In the genomic region with DNA sequence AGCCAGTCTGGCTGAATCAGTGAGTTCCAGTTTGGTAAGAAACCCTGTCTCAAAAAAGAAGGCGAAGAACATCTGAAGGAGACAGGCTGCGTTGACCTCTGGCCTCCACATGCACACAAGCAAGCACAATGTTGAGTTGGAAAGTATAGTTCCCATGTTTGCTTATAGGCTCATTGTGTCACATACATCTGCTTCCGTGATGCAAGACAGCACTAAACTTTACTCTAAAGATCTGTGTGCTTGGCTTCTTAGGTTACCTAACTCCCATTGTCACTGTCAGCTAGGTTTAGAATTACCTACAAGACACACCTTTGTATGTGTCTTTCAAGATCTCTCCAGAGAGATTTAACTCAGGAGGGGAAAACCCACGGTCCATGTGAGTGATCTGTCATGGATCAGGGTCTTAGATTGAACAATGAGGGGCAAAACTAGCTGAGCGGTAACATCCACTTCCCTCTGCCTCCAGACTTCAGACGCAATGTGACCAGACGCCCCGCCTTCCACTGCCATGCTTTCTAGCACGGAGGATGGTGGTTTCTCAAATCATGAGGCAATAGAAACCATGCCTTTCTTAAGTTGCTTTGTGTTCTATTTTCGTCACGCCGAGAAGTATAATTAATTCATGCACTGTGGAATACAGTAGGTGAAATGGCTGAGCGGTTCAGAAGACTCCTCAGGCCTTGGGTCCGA, we compare ENCODE assay signal across 19 mouse cellular contexts.
DNase-seq lines count a peak whose midpoint lies in the region; ATAC-seq lines count a peak whose summit lies in the region.
"Had no signal": no experiment of that assay in that cellular context is flagged by ENCODE, and none has a peak within 500 bp of the region (broad histone marks: within the 10 kb centered on the region; RNA-seq: fewer than 3 reads in every experiment).

No protein-coding gene starts in this region.

- 0 out of 2 replicates have a peak overlapping the region, but pooled peaks have one; percentile 75 for H3K27ac ChIP-seq in hindbrain, embryonic 14.5 days
- no peak overlapping the region for H3K27ac ChIP-seq in hindbrain, embryonic 10.5 days
- H3K27ac ChIP-seq in midbrain, embryonic 15.5 days = no peak overlapping the region
- no peak overlapping the region for H3K27ac ChIP-seq in midbrain, embryonic 10.5 days (replicated peaks)
- H3K27ac ChIP-seq: embryonic facial prominence, embryonic 15.5 days; forebrain, embryonic 10.5 days; limb, embryonic 12.5 days; liver, embryonic 14.5 days had no signal

- H3K36me3 ChIP-seq in hindbrain, embryonic 14.5 days (replicated peaks; ENCODE audit: control insufficient read depth, insufficient read depth) = no peaks in the 10 kb centered on the region
- H3K36me3 ChIP-seq in hindbrain, embryonic 10.5 days = no peaks in the 10 kb centered on the region
- H3K36me3 ChIP-seq in midbrain, embryonic 15.5 days (replicated peaks) = no peaks in the 10 kb centered on the region
- H3K36me3 ChIP-seq in midbrain, embryonic 10.5 days = no peaks in the 10 kb centered on the region
- H3K36me3 ChIP-seq: embryonic facial prominence, embryonic 15.5 days; forebrain, embryonic 10.5 days; limb, embryonic 12.5 days had no signal

- DNase-seq in hindbrain, embryonic 14.5 days (ENCODE audit: low spot score) = no peak
- DNase-seq in hindbrain, embryonic 10.5 days (ENCODE audit: low spot score) = no peak
- no peak for DNase-seq in midbrain, embryonic 10.5 days (ENCODE audit: low spot score)
- DNase-seq in kidney, postnatal 36 days = no peak
- DNase-seq in embryo, embryonic 9.5 days (ENCODE audit: extremely low spot score) = no peak
- DNase-seq: adrenal gland, postnatal 36 days; cerebellum, adult 8-10 months; gastrocnemius, postnatal 14 days; kidney, adult 18-20 months; kidney, postnatal 14 days; right cerebral cortex, postnatal 4 days; thymus, adult 2 months had no signal

- H3K4me2 ChIP-seq in hindbrain, embryonic 14.5 days (replicated peaks) = no peak overlapping the region
- H3K4me2 ChIP-seq in midbrain, embryonic 15.5 days = no peak overlapping the region
- H3K4me2 ChIP-seq: embryonic facial prominence, embryonic 15.5 days; heart, embryonic 11.5 days; limb, embryonic 12.5 days had no signal

- no peak overlapping the region for H3K9ac ChIP-seq in hindbrain, embryonic 14.5 days
- no peak overlapping the region for H3K9ac ChIP-seq in midbrain, embryonic 15.5 days
- H3K9ac ChIP-seq: embryonic facial prominence, embryonic 15.5 days; limb, embryonic 12.5 days; liver, embryonic 14.5 days had no signal

- WGBS in hindbrain, embryonic 14.5 days = 86% methylated on average over 14 of the region's 14 CpGs
- 88% methylated on average over 14 of the region's 14 CpGs for WGBS in hindbrain, embryonic 10.5 days
- 74% methylated on average over 14 of the region's 14 CpGs for WGBS in midbrain, embryonic 15.5 days
- WGBS in midbrain, embryonic 10.5 days = 88% methylated on average over 14 of the region's 14 CpGs

- no peak overlapping the region for H3K4me3 ChIP-seq in hindbrain, embryonic 14.5 days (replicated peaks; ENCODE audit: low read length)
- H3K4me3 ChIP-seq in hindbrain, embryonic 10.5 days = no peak overlapping the region
- no peak overlapping the region for H3K4me3 ChIP-seq in midbrain, embryonic 15.5 days
- H3K4me3 ChIP-seq in midbrain, embryonic 10.5 days = no peak overlapping the region
- H3K4me3 ChIP-seq: embryonic facial prominence, embryonic 15.5 days; forebrain, embryonic 10.5 days; limb, embryonic 12.5 days had no signal

- no peaks in the 10 kb centered on the region for H3K27me3 ChIP-seq in hindbrain, embryonic 14.5 days (ENCODE audit: control insufficient read depth, insufficient read depth, low read length)
- H3K27me3 ChIP-seq in hindbrain, embryonic 10.5 days (ENCODE audit: insufficient read depth, poor library complexity, severe bottlenecking) = no peaks in the 10 kb centered on the region
- H3K27me3 ChIP-seq in midbrain, embryonic 15.5 days (replicated peaks) = no peaks in the 10 kb centered on the region
- H3K27me3 ChIP-seq in midbrain, embryonic 10.5 days (ENCODE audit: low read depth, poor library complexity, severe bottlenecking) = peaks cover 65% of the 10 kb centered on the region
- H3K27me3 ChIP-seq: embryonic facial prominence, embryonic 15.5 days had no signal

- H3K9me3 ChIP-seq in hindbrain, embryonic 14.5 days (ENCODE audit: control insufficient read depth, low read length) = no peaks in the 10 kb centered on the region
- no peaks in the 10 kb centered on the region for H3K9me3 ChIP-seq in hindbrain, embryonic 10.5 days
- no peaks in the 10 kb centered on the region for H3K9me3 ChIP-seq in midbrain, embryonic 15.5 days
- H3K9me3 ChIP-seq in midbrain, embryonic 10.5 days (replicated peaks) = no peaks in the 10 kb centered on the region
- H3K9me3 ChIP-seq: embryonic facial prominence, embryonic 15.5 days; forebrain, embryonic 10.5 days; limb, embryonic 12.5 days had no signal

- ATAC-seq in hindbrain, embryonic 14.5 days (ENCODE audit: low FRiP score) = no peak
- 0 out of 2 replicates have a peak, but pooled peaks have one; percentile 11 for ATAC-seq in midbrain, embryonic 15.5 days (replicated peaks)
- ATAC-seq in megakaryocyte, adult 5-6 weeks (ENCODE audit: poor library complexity, severe bottlenecking) = peak; percentile 91

- peaks cover 17% of the 10 kb centered on the region; the same call in 1 of the 2 replicates for H3K4me1 ChIP-seq in hindbrain, embryonic 14.5 days (replicated peaks; ENCODE audit: control insufficient read depth, insufficient read depth, low read length)
- H3K4me1 ChIP-seq in hindbrain, embryonic 10.5 days (replicated peaks) = peaks cover 4% of the 10 kb centered on the region; the same call in 1 of the 2 replicates
- peaks cover 17% of the 10 kb centered on the region for H3K4me1 ChIP-seq in midbrain, embryonic 15.5 days
- H3K4me1 ChIP-seq in midbrain, embryonic 10.5 days = peaks cover 26% of the 10 kb centered on the region
- H3K4me1 ChIP-seq: embryonic facial prominence, embryonic 15.5 days had no signal
